8 mouse cellular contexts compared by ENCODE assay signal in the genomic region with DNA sequence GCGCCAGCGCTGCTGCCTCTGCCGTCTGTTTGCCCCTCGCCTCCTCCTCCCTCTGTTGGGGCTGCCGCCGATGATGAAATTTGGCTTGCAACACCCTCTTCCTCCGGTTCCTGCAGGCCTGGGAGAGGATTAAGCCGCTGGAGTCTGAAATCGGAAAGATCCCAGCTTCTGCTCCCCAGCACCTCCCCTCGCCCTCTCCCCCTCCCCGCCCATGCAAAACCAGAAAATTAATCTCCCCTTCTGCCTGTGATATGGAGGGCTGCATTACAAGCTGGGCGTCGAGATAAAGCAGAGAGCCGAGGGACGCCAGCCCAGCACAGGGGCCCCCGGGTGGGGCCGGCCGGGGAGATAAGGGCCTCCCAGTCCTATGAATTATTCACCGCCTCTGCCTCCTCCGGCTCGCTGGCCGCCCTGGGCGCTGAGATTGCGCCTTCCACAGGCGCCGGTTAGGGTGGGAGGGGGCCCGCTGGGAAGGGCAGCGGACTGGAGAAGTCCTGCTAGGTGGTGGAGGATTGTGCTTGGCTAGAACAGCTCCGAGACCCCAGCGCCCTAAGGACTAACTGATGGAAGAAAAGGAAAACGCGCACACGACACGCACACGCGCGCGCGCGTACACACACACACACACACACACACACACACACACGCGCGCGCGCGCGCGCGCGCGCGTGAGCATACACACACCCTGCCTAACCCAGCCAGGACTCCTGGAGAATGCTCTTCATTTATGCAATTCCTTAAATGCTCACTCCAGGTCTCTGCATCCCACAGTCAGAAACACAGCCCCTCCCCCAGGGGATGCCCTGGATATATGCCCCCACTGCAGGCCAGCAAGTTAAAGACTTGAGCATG. TPM values are rescaled to one million over a fixed set of nuclear protein-coding genes. Genes with fewer than 3 reads are reported as not detected.
A peak's percentile ranks its signal among the peaks of the same experiment; 100 is the strongest.
DNase-seq lines count a peak whose midpoint lies in the region; ATAC-seq lines count a peak whose summit lies in the region.

No protein-coding gene starts in this region.

- ATAC-seq in forebrain, embryonic 13.5 days = peak; percentile 72
- ATAC-seq in hematopoietic stem cell, adult 5-6 weeks (replicated peaks in 1 of 2; ENCODE audit: insufficient read depth in 1 of 2, low FRiP score in 2 of 2, low TSS enrichment in 1 of 2, low read depth in 1 of 2, poor library complexity in 2 of 2, severe bottlenecking in 2 of 2) = peak; percentile 72 to 83

- peaks cover 21% of the 10 kb centered on the region for H3K27me3 ChIP-seq in forebrain, embryonic 13.5 days

- WGBS in forebrain, embryonic 13.5 days = under 1% methylated on average over 33 of the region's 52 CpGs
- 2% methylated on average over 44 of the region's 52 CpGs for WGBS in macrophage (ENCODE audit: missing documents)

- no peaks in the 10 kb centered on the region for H3K79me2 ChIP-seq in macrophage (ENCODE audit: inconsistent target)

- no peaks in the 10 kb centered on the region for H3K9me3 ChIP-seq in forebrain, embryonic 13.5 days (replicated peaks)

- no peaks in the 10 kb centered on the region for H3K36me3 ChIP-seq in forebrain, embryonic 13.5 days (ENCODE audit: poor library complexity, severe bottlenecking)
- no peaks in the 10 kb centered on the region for H3K36me3 ChIP-seq in macrophage (ENCODE audit: inconsistent target)

- H3K9ac ChIP-seq in forebrain, embryonic 13.5 days = peak overlapping the region; percentile 66

- peak overlapping the region; percentile 73 for H3K4me2 ChIP-seq in forebrain, embryonic 13.5 days

- peaks cover 50% of the 10 kb centered on the region for H3K4me1 ChIP-seq in forebrain, embryonic 13.5 days

- H3K27ac ChIP-seq in forebrain, embryonic 13.5 days = peak overlapping the region; percentile 84
- H3K27ac ChIP-seq in macrophage = no peak overlapping the region

- DNase-seq in heart, adult 11 months = peak; percentile 96
- DNase-seq in heart, adult 8-10 months (ENCODE audit: low spot score) = no peak
- DNase-seq in cerebellum, adult 11-12 months = peak; percentile 79
- peak; percentile 58 to 80 for DNase-seq in left cerebral cortex, adult 9 months (ENCODE audit: low spot score in 2 of 2)
- peak; percentile 81 to 86 for DNase-seq in right cerebral cortex, postnatal 10 days (ENCODE audit: low spot score in 2 of 2)

- peak overlapping the region; percentile 42 for H3K4me3 ChIP-seq in forebrain, embryonic 13.5 days
- H3K4me3 ChIP-seq in macrophage (ENCODE audit: inconsistent target) = peak overlapping the region; percentile 7; the same call in 1 of the 2 replicates

RNA-seq across cellular contexts. Expression of a gene that starts 5.3 kb away (rescaled TPM):
- under 1 TPM; 0.14 to 0.56 (median 0.35) TPM for total RNA-seq in heart, adult 8-10 months (2022)
- polyA plus RNA-seq in forebrain, embryonic 13.5 days (2015; fragmentation: Nextera tagmentation; extraction: Ambion mirVana) = 15.1 and 17.0 TPM in 2 replicates
- total RNA-seq in hematopoietic stem cell, adult 5-6 weeks (2017) = not detected in 2 replicates
- total RNA-seq in macrophage (2018; cell fraction: chromatin; rRNA removed) = under 1 TPM in 1 of 26 experiments, not detected in 25; 0.51 TPM
- total RNA-seq in macrophage (2018; cell fraction: cytosol; rRNA removed) = under 1 TPM in 1 of 26 experiments, not detected in 25; 0.05 TPM
- total RNA-seq in macrophage (2018; cell fraction: nucleus; rRNA removed) = not detected
- 0.13 TPM in 1 of 3 replicates, not detected in the others for polyA plus RNA-seq in macrophage (2018)

RNA-seq across cellular contexts. Expression of a gene that starts 13.4 kb away (rescaled TPM):
- total RNA-seq in heart, adult 8-10 months (2022) = 1 to 10 TPM in 1 of 4 experiments, under 1 TPM in 3; 0.46 to 1.6 (median 0.99) TPM
- polyA plus RNA-seq in forebrain, embryonic 13.5 days (2015; fragmentation: Nextera tagmentation; extraction: Ambion mirVana) = 182 and 189 TPM in 2 replicates
- total RNA-seq in hematopoietic stem cell, adult 5-6 weeks (2017) = 47.7 and 50.2 TPM in 2 replicates
- 10 to 100 TPM in 9 of 26 experiments, 1 to 10 TPM in 17; 1.7 to 24.4 (median 6.6) TPM for total RNA-seq in macrophage (2018; cell fraction: chromatin; rRNA removed)
- 10 to 100 TPM in 6 of 26 experiments, 1 to 10 TPM in 20; 4.0 to 14.6 (median 7.1) TPM for total RNA-seq in macrophage (2018; cell fraction: cytosol; rRNA removed)
- 10 to 100 TPM in 4 of 26 experiments, 1 to 10 TPM in 22; 2.2 to 25.5 (median 5.8) TPM for total RNA-seq in macrophage (2018; cell fraction: nucleus; rRNA removed)
- polyA plus RNA-seq in macrophage (2018) = 9.7 to 21.3 TPM (median 17.1 TPM) in 3 replicates

RNA-seq across cellular contexts. Expression of a gene that starts 37.1 kb away (rescaled TPM):
- total RNA-seq in heart, adult 8-10 months (2022) = 10 to 100 TPM; 21.7 to 25.8 (median 24.5) TPM
- 118 and 130 TPM in 2 replicates for polyA plus RNA-seq in forebrain, embryonic 13.5 days (2015; fragmentation: Nextera tagmentation; extraction: Ambion mirVana)
- 29.7 and 39.1 TPM in 2 replicates for total RNA-seq in hematopoietic stem cell, adult 5-6 weeks (2017)
- 10 to 100 TPM; 11.9 to 56.1 (median 33.2) TPM for total RNA-seq in macrophage (2018; cell fraction: chromatin; rRNA removed)
- 10 to 100 TPM; 11.6 to 22.9 (median 18.2) TPM for total RNA-seq in macrophage (2018; cell fraction: cytosol; rRNA removed)
- total RNA-seq in macrophage (2018; cell fraction: nucleus; rRNA removed) = 10 to 100 TPM; 10.8 to 37.2 (median 24.3) TPM
- 13.0 to 15.0 TPM (median 14.7 TPM) in 3 replicates for polyA plus RNA-seq in macrophage (2018)

RNA-seq across cellular contexts. Expression of a gene that starts 40.5 kb away (rescaled TPM):
- total RNA-seq in heart, adult 8-10 months (2022) = 1 to 10 TPM; 2.4 to 3.3 (median 2.9) TPM
- polyA plus RNA-seq in forebrain, embryonic 13.5 days (2015; fragmentation: Nextera tagmentation; extraction: Ambion mirVana) = not detected in 2 replicates
- not detected in 2 replicates for total RNA-seq in hematopoietic stem cell, adult 5-6 weeks (2017)
- total RNA-seq in macrophage (2018; cell fraction: chromatin; rRNA removed) = not detected
- total RNA-seq in macrophage (2018; cell fraction: cytosol; rRNA removed) = 1 to 10 TPM in 9 of 26 experiments, not detected in 17; 1.0 to 3.3 (median 1.5) TPM
- 1 to 10 TPM in 2 of 26 experiments, not detected in 24; 4.2 to 4.9 TPM for total RNA-seq in macrophage (2018; cell fraction: nucleus; rRNA removed)
- polyA plus RNA-seq in macrophage (2018) = not detected in 3 replicates

RNA-seq across cellular contexts. Expression of a gene that starts 52.5 kb away (rescaled TPM):
- 10 to 100 TPM; 38.6 to 59.0 (median 49.5) TPM for total RNA-seq in heart, adult 8-10 months (2022)
- 1.2 and 1.3 TPM in 2 replicates for polyA plus RNA-seq in forebrain, embryonic 13.5 days (2015; fragmentation: Nextera tagmentation; extraction: Ambion mirVana)
- total RNA-seq in hematopoietic stem cell, adult 5-6 weeks (2017) = 0.74 and 1.7 TPM in 2 replicates
- 1 to 10 TPM in 4 of 26 experiments, under 1 TPM in 16, not detected in 6; 0.31 to 1.8 (median 0.71) TPM for total RNA-seq in macrophage (2018; cell fraction: chromatin; rRNA removed)
- total RNA-seq in macrophage (2018; cell fraction: cytosol; rRNA removed) = 1 to 10 TPM in 2 of 26 experiments, under 1 TPM in 24; 0.14 to 1.3 (median 0.45) TPM
- 1 to 10 TPM in 6 of 26 experiments, under 1 TPM in 18, not detected in 2; 0.20 to 2.4 (median 0.64) TPM for total RNA-seq in macrophage (2018; cell fraction: nucleus; rRNA removed)
- 1.3 to 1.9 TPM (median 1.5 TPM) in 3 replicates for polyA plus RNA-seq in macrophage (2018)

Comparison
In these comparisons a context has a peak if more than half of its experiments do, and no peak if none do; other contexts are left out.
1. RNA of a gene that starts 13.4 kb away (total RNA-seq): 47.7 to 50.2 TPM in hematopoietic stem cell, adult 5-6 weeks; 0.46 to 1.6 TPM in heart, adult 8-10 months; every median in the first group is over 10 times any median in the second.